Mouse (Mus musculus): ENCODE results near the gene Cspg4. TPM values are rescaled to one million over a fixed set of nuclear protein-coding genes. Genes with fewer than 3 reads are reported as not detected.

The Cspg4 gene
- 0.13 TPM for polyA plus RNA-seq (2017; shearing (Covaris generic))

GRCm38 (mm10) chr9:56864832-56865231, at the start of gene Cspg4:
Gene Cspg4, plus strand, starts transcription at chr9:56865033.

GRCm38 (mm10) chr9:56864216-56864729, 560 bp upstream of the Cspg4 start, which contains the start of gene Odf3l1:
Gene Odf3l1, minus strand, starts transcription at chr9:56864679.

GRCm38 (mm10) chr9:56928041-56928811, 63.4 kb downstream of the Cspg4 start, which contains the start of gene Snx33:
Gene Snx33, minus strand, starts transcription at chr9:56928371.

GRCm38 (mm10) chr9:56937223-56938160, 72.7 kb downstream of the Cspg4 start, which contains the start of gene Imp3:
Gene Imp3, plus strand, starts transcription at chr9:56937475.

Other genes starting within 250 kb of the Cspg4 start
- not detected for gene Lingo1, start 68.6 kb upstream of the Cspg4 start, polyA plus RNA-seq (2017; shearing (Covaris generic))
- gene Odf3l1, start 354 bp upstream of the Cspg4 start, polyA plus RNA-seq (2017; shearing (Covaris generic)): not detected
- gene Snx33, start 63.3 kb downstream of the Cspg4 start, polyA plus RNA-seq (2017; shearing (Covaris generic)): 13.3 TPM
- gene Imp3, start 72.4 kb downstream of the Cspg4 start, polyA plus RNA-seq (2017; shearing (Covaris generic)): 24.0 TPM
- 20.0 TPM for gene Snupn, start 85.8 kb downstream of the Cspg4 start, polyA plus RNA-seq (2017; shearing (Covaris generic))
- 3.9 TPM for gene Ptpn9, start 129.9 kb downstream of the Cspg4 start, polyA plus RNA-seq (2017; shearing (Covaris generic))
- 51.2 TPM for gene Sin3a, start 207.0 kb downstream of the Cspg4 start, polyA plus RNA-seq (2017; shearing (Covaris generic))